Mouse (Mus musculus): ENCODE data around the gene Gm10382. TPM values are rescaled to one million over a fixed set of nuclear protein-coding genes. Genes with fewer than 3 reads are reported as not detected.

Gm10382 gene
- polyA plus RNA-seq, 1 experiment from 2014 or later, result 0.10 TPM

DNA sequence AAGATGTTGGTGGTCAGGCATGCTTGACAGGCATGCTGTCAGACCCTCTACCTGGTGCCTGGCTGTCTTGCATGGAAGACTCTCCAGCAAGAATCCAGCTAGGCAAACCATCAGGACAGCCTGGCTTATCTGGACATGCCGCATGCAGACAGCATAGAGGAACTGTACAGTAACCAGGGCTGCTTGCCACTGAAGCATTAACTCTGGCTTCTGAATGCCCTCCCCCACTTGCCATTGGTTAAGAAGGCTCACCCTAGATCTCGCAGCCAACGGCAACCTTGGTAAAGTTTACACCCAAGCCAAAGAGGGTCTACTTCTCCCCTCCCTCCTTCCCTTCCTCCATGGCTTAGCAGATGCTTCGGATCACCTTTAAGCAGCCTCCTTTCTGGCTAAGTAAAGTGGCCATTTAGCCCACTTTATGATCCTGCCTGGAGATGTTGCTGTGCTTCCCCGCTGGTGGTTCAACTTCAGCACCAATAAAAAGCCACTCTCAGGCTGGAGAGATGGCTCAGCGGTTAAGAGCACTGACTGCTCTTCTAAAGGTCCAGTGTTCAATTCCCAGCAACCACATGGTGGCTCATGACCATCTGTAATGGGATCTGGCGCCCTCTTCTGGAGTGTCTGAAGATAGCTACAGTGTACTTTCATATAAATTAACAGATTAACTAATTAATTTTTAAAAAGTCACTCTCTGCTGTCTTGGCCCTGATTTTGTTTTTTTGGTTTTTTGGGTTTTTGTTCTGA lies 18.0 kb upstream of the Gm10382 start:
- Histone ChIP-seq H3K27ac (no peak overlapping the region), H3K9me3 (replicated peaks) (no peaks in the 10 kb centered on the region), H3K4me1 (replicated peaks) (no peaks in the 10 kb centered on the region), H3K36me3 (no peaks in the 10 kb centered on the region), H3K9ac (no peak overlapping the region), H3K4me2 (no peak overlapping the region), H3K27me3 (no peaks in the 10 kb centered on the region), H3K4me3 (replicated peaks) (no peak overlapping the region)
- DNase-seq (no peak), ATAC-seq (ENCODE audit: low read depth) (no peak)
- WGBS (ENCODE audit: insufficient replicate concordance), result 68% methylated on average over 7 of the region's 7 CpGs

DNA sequence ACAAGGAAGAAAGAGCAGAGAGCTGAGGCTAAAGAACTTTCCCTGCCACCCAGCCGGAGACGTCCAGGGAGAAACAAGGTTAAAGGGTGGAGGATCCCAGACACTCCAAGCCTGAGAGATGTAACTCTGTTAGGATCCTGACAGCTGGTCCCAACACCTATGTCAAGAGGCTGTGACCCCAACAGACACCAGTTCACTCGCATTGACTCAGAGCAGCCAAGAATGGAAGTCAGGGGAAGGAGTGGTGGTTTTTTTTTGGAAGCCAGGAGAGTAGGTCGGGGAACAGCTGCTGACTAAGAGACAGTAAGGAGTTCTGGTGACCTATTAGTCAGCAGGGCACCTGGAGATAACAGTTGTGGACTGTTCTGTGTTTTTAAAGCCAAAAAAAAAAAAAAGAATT lies 17.1 kb upstream of the Gm10382 start:
- H3K4me3 ChIP-seq (replicated peaks), result no peak overlapping the region
- no peak overlapping the region for H3K4me2 ChIP-seq
- H3K9me3 ChIP-seq (replicated peaks), result no peaks in the 10 kb centered on the region
- no peaks in the 10 kb centered on the region for H3K27me3 ChIP-seq
- 71% methylated on average over 4 of the region's 4 CpGs for WGBS (ENCODE audit: insufficient replicate concordance)
- H3K9ac ChIP-seq, result no peak overlapping the region
- DNase-seq (no peak), ATAC-seq (ENCODE audit: low read depth) (no peak)
- no peaks in the 10 kb centered on the region for H3K36me3 ChIP-seq
- H3K4me1 ChIP-seq (replicated peaks), result no peaks in the 10 kb centered on the region
- no peak overlapping the region for H3K27ac ChIP-seq

DNA sequence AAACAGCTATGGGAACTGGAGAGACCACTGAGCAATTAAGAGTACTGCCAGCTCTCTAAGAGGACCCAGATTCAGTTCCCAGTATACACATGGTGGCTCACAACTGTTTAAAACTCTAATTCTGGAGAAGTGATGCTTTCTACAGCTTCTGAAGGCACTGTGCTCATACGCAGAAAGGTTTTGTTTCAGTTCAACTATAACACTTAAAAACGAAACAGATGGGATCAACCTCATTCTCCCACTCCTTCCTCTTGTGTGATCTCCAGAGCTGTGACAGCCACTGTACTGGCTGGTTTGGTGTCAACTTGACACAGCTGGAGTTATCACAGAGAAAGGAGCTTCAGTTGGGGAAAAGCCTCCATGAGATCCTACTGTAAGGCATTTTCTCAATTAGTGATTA lies 13.3 kb upstream of the Gm10382 start:
- Histone ChIP-seq H3K4me2 (no peak overlapping the region), H3K27ac (no peak overlapping the region), H3K4me1 (replicated peaks) (no peaks in the 10 kb centered on the region), H3K9me3 (replicated peaks) (no peaks in the 10 kb centered on the region), H3K9ac (no peak overlapping the region), H3K27me3 (no peaks in the 10 kb centered on the region), H3K36me3 (no peaks in the 10 kb centered on the region), H3K4me3 (replicated peaks) (no peak overlapping the region)
- no peak for ATAC-seq (ENCODE audit: low read depth)
- WGBS (ENCODE audit: insufficient replicate concordance), result 67% methylated on average over 2 of the region's 2 CpGs
- no peak for DNase-seq

DNA sequence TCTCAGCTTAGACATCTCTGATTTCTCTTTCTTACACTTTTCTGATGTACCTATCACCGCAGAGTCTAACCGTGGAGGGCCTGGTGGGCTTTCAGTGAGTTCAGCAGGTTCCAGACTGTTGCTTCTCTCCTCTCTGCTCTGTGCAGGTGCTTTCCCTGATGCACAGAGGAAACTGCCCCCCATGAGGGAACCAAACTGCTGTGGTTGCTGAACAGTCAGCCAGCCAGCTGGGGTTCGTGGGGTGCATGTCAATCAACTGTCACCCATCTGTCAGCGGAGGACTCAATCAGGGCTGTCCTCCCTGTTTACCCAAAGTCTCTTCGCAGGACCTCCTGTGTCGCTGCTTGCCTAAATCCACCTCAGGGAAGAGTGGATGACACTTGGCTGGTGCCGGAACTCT lies 11.9 kb upstream of the Gm10382 start:
- H3K9ac ChIP-seq, result no peak overlapping the region
- H3K27ac ChIP-seq, result no peak overlapping the region
- no peak for ATAC-seq (ENCODE audit: low read depth)
- no peak overlapping the region for H3K4me3 ChIP-seq (replicated peaks)
- H3K9me3 ChIP-seq (replicated peaks), result no peaks in the 10 kb centered on the region
- no peaks in the 10 kb centered on the region for H3K27me3 ChIP-seq
- 58% methylated on average over 7 of the region's 7 CpGs for WGBS (ENCODE audit: insufficient replicate concordance)
- no peaks in the 10 kb centered on the region for H3K36me3 ChIP-seq
- H3K4me2 ChIP-seq, result no peak overlapping the region
- DNase-seq, result no peak
- H3K4me1 ChIP-seq (replicated peaks), result no peaks in the 10 kb centered on the region

DNA sequence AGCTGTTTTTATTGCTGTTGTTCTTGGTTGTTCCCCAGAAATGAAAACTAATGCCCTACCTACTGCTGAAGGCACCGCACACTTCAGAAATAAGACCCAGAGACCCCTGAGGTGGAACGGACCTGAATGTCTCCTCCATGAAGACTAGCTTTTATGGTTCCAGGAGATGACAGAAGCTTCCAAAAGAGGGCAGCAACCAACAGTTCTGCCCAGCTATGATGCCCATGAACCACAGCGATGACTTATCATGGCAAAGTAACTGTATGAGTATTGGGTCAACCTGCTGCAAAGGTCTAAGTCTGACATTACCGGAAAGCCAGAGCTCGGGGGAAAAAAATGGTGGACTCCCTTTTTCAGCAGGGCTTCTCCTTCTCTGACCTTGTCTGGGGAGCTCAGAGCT lies 10.2 kb upstream of the Gm10382 start:
- no peaks in the 10 kb centered on the region for H3K9me3 ChIP-seq (replicated peaks)
- H3K4me1 ChIP-seq (replicated peaks), result 0 out of 2 replicates have a peak, but pooled peaks cover 3% of the 10 kb centered on the region
- peaks cover 4% of the 10 kb centered on the region; the same call in 1 of the 2 replicates for H3K36me3 ChIP-seq
- ATAC-seq (ENCODE audit: low read depth), result no peak
- no peak overlapping the region for H3K4me3 ChIP-seq (replicated peaks)
- no peak for DNase-seq
- no peak overlapping the region for H3K9ac ChIP-seq
- H3K27ac ChIP-seq, result no peak overlapping the region
- no peak overlapping the region for H3K4me2 ChIP-seq
- 73% methylated on average over 5 of the region's 5 CpGs for WGBS (ENCODE audit: insufficient replicate concordance)
- no peaks in the 10 kb centered on the region for H3K27me3 ChIP-seq

DNA sequence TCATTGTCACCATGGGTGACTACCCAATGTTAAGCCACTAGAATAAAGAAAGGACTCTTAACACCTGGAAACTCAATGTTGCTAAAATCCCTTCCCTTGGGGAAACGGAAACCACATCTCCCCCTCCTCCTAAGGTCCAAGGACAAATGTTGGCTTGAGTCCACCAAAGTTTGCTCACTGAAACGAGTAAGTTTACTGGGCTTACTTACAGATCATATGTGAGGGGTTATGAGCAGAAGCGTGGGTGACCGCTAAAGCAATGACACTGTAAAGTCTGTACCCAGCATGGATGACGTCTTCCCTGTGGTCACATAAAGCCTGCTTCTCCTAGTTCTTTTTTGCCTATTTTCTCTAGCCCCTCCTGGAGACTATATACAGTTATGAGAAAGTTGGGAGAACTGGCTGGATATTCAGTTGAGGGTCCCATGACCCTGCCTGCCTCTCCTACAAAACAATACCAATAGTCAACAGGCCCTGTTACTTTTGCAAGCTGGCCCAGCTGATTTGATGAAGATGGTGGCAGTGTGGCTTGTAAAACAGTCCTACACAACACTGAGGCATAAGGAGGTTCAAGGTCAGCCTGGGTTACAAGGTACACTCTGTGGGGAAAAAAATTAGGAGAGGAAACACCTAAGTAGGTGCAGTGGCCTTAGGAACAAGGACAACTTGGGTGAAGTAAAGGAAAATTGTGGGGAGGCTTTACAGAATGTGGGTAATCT lies 7.0 kb upstream of the Gm10382 start:
- no peak for DNase-seq
- no peak overlapping the region for H3K9ac ChIP-seq
- H3K27me3 ChIP-seq, result no peaks in the 10 kb centered on the region
- WGBS (ENCODE audit: insufficient replicate concordance), result 73% methylated on average over 5 of the region's 5 CpGs
- peaks cover 27% of the 10 kb centered on the region for H3K36me3 ChIP-seq
- ATAC-seq (ENCODE audit: low read depth), result peak; percentile 2; the same call in 1 of the 2 replicates
- H3K4me1 ChIP-seq (replicated peaks), result peaks cover 12% of the 10 kb centered on the region; the same call in 1 of the 2 replicates
- H3K9me3 ChIP-seq (replicated peaks), result no peaks in the 10 kb centered on the region
- H3K4me2 ChIP-seq, result no peak overlapping the region
- H3K4me3 ChIP-seq (replicated peaks), result no peak overlapping the region
- H3K27ac ChIP-seq, result no peak overlapping the region

DNA sequence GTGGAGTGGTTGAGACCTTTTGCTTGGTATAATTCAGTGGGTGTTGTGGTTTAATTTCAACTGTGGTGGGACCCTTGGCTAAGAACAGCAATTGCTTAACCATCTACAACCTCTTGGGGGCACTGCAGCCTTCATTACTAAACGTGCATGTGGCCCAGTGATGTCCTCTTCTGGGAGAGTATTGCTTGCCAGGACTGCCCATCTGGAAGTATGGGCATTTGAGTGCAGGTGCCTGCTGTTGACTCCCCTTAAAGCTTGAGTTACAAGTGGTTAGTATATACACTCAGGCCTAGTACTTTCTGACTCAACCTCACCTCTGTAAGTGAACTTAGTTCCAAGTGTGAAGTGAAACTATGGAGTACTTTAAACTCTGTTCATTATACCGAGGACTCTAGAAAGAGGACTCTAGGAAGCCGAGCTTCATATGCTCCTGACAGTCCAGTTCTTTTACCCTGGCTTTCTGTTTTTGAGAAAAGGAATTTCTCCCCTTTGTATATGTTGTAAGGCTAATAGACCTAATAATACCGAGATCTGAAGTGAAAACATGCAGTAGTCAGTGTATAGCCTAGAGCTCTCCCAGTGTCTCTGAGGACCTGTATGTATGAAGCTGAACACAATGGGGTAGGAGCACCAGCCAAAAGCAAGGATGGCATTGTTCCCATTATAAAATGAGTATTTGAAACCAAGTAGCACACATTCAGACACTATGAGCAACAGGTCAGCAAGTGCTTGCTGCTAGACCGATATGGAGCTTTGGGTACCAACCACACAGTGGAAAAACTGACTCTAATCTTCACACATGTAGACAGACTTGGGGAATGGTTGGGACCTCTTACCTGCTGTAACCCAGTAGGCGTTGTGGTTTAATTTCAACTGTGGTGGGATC lies 6.2 kb upstream of the Gm10382 start:
- Histone ChIP-seq H3K9ac (no peak overlapping the region), H3K4me1 (replicated peaks) (peaks cover 12% of the 10 kb centered on the region; the same call in 1 of the 2 replicates), H3K27ac (no peak overlapping the region), H3K4me3 (replicated peaks) (no peak overlapping the region), H3K27me3 (no peaks in the 10 kb centered on the region), H3K36me3 (peaks cover 29% of the 10 kb centered on the region), H3K4me2 (no peak overlapping the region), H3K9me3 (replicated peaks) (no peaks in the 10 kb centered on the region)
- ATAC-seq (ENCODE audit: low read depth) (peak; percentile 69), DNase-seq (peak; percentile 32)
- WGBS (ENCODE audit: insufficient replicate concordance), result 42% methylated on average over 6 of the region's 6 CpGs

DNA sequence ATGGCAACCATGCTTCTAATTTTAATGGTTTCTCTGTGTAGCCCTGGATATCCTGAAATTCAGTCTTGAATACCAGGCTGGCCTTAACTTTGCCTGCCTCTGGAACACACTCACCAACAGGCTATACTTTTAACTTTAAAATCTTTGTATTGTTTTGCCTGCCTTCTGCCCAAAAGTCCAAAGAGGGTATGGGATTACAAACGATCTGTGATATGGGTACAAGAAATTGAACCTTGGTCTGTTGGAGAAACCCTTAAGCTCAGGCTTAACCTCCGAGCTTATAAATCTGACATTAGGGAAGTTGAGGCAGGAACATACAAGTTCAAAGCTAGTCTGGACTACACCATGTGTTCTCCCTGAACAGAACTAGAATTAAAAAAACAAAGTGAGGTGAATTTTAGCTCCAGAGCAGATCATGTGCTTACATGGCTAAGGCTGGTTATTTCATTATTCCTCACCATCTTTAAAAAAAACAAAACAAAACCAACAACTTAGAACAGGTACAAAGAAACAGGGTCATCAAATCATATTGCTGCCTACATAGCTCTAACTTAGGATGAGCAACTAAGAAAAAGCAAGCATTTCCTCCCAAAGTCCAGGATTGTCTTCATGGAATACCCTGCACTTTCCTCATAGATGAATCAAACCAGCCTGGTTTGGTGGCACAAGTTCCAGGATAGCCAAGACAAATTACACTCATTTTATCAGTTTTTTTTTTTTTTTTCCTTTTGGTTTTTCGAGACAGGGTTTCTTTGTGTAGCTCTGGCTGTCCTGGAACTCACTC lies 5.3 kb upstream of the Gm10382 start:
- Histone ChIP-seq H3K9ac (no peak overlapping the region), H3K27me3 (no peaks in the 10 kb centered on the region), H3K9me3 (replicated peaks) (no peaks in the 10 kb centered on the region), H3K27ac (no peak overlapping the region), H3K4me3 (replicated peaks) (no peak overlapping the region), H3K4me1 (replicated peaks) (peaks cover 21% of the 10 kb centered on the region), H3K36me3 (peaks cover 38% of the 10 kb centered on the region), H3K4me2 (no peak overlapping the region)
- DNase-seq (no peak), ATAC-seq (ENCODE audit: low read depth) (no peak)
- 67% methylated on average over 3 of the region's 3 CpGs for WGBS (ENCODE audit: insufficient replicate concordance)

DNA sequence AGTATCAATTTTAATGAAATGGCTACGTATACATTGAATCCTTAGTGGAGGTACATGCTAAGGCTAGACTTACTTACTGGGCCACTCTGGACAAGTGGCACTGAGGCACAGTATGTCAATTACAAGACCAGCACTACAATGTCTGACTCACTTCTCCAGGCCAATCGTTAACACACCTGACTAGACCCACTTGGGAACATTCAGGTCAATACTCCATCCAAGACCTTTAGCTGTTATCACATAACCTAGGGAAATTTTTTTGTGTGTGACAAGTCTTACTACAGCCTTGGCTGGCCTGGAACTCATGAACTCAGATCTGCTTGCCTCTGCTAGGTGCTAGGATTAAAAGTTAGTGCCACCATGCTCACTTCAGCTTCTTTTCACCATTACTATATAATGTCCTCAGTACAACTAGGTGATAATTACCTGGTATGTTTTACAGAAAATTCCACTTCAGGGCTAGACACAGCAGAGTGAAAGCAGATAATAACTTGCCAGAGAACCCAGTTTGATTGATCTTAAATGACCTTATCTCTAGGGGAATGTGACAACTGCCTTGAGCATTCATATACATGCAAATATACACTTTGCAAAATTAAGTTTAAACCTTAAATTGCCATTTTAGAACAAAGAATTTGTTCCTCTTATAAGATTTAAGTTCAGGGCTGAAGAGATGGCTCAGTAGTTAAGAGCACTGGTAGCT lies 4.5 kb upstream of the Gm10382 start:
- Histone ChIP-seq H3K9ac (no peak overlapping the region), H3K4me1 (replicated peaks) (peaks cover 21% of the 10 kb centered on the region), H3K27me3 (no peaks in the 10 kb centered on the region), H3K36me3 (peaks cover 38% of the 10 kb centered on the region), H3K4me2 (no peak overlapping the region), H3K27ac (no peak overlapping the region), H3K9me3 (replicated peaks) (no peaks in the 10 kb centered on the region), H3K4me3 (replicated peaks) (no peak overlapping the region)
- DNase-seq (no peak), ATAC-seq (ENCODE audit: low read depth) (no peak)
- WGBS (ENCODE audit: insufficient replicate concordance), result 87% methylated on average over 2 of the region's 2 CpGs

DNA sequence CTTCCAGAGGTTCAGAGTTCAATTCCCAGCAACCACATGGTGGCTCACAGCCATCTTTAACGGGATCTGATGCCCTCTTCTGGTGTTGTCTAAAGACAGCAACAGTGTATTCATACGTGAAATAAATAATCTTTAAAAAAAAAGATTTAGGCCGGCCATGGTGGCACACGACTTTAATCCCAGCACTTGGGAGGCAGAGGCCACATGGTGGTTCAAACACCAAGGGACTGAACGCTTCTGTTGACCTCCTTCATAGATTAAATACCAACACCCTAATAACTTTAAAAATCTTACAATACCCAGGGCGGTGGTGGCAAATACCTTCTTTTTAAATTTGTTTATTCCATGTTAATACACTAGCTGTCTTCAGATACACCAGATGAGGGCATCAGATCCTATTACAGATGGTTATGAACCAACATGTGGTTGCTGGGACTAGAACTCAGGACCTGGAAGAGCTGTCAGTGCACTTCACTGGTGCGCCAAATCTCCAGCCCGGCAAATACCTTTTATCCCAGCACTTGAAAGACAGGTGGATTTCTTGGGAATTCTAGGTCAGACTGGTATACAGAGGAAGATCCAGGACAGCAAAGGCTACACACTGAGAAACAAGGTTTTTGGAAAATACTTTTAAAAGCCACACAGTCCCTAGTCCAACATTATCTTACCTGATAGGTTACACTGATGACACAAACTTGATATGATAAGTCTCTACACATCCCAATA lies 3.7 kb upstream of the Gm10382 start:
- Histone ChIP-seq H3K4me1 (replicated peaks) (peaks cover 24% of the 10 kb centered on the region), H3K27ac (no peak overlapping the region), H3K27me3 (no peaks in the 10 kb centered on the region), H3K4me3 (replicated peaks) (no peak overlapping the region), H3K4me2 (no peak overlapping the region), H3K9ac (no peak overlapping the region), H3K36me3 (peaks cover 38% of the 10 kb centered on the region), H3K9me3 (replicated peaks) (no peaks in the 10 kb centered on the region)
- DNase-seq (no peak), ATAC-seq (ENCODE audit: low read depth) (no peak)
- WGBS (ENCODE audit: insufficient replicate concordance), result 77% methylated on average over 8 of the region's 8 CpGs

Data from liver, embryonic 13.5 days (tissue).